Mouse (Mus musculus): ENCODE measurements around the gene Pros1.

DNA sequence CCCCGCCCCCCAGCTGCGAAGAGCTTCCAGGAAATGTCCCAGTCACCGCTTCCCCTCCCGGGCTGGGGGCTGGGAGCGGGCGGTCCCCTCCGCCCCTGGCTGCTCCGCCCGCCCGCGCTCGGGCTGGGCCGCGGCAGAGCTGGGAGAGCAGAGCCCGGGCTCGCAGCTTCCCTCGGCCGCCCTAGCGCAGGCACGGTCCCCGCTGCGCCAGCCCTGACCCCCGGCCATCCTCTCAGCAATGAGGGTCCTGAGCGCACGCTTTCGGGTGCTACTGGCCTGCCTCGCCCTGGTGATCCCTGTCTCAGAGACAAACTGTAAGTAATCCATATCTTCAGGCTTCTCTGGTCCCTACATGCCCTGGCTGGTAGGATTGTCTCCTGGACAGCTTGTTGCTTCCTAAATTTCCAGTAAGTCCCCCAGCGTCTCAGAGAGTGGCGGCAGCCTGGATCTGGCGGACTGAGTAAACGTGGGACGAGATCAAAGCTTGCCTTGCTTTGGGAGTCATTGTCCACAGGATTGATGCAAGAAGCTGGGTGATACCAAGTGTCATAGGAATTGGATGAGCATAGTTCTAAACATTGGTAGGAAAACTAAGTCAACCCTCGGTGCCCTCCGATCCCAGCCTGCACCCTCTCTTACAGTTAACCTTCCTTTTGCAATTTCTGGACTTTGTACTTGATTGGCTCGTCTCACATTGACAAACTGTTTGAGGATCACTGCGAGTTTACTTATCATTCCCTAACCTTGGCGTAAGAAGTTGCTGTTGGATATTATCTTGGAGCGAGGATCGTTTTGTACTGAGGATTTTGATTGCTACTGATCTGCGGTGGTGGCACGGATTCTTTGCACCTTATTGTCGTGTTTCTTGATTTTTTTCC lies at the start of gene Pros1:
- TF ChIP-seq CTCF (IDR thresholded peaks at IDR 0.05; ENCODE audit: insufficient read depth, low read length) (no peak), POLR2A (IDR thresholded peaks at IDR 0.05; ENCODE audit: borderline replicate concordance, extremely low read depth, low read depth, low read length) (peak; percentile 79)
